Mouse (Mus musculus) heart, adult 2 months (tissue): ENCODE measurements at regions not wholly inside any gene's neighbourhood (a gene's known extent, or its start where the extent isn't known, plus 50 kb on each side); places are given as distances from the start of the nearest gene placed in this dataset.

Experiments used
- EP300 ChIP-seq: fragments of 200-500 bp; IDR thresholded peaks from 2 replicates; pipeline ENCODE4 v1.6.1; 2011; ENCODE audit warnings: low read depth, low read length, control low read depth; ENCODE audit not compliant: insufficient read depth
- POLR2A ChIP-seq: fragments of 200-500 bp; IDR thresholded peaks from 2 replicates; pipeline ENCODE4 v1.6.1; 2011; ENCODE audit warnings: mild to moderate bottlenecking, low read depth, low read length, control low read depth; ENCODE audit not compliant: insufficient read depth

- TF ChIP-seq EP300 (no peak), POLR2A (no peak)
These were observed 483.2 kb downstream of the Tshz3 start for GRCm38 (mm10) chr7:37181109-37181508.
